Mouse (Mus musculus) kidney, postnatal 25 days (tissue): Measurements from ENCODE around the gene Csnk2a1.
A peak's percentile ranks its signal among the peaks of the same experiment; 100 is the strongest.
"Not testable (repeated sequence)": the region's sequence is repeated elsewhere in the genome, so short reads cannot be mapped to it uniquely, and the experiment has no call there.

Experiments used
- DNase-seq, 2 experiments: peaks; one replicate each; pipeline ENCODE4 v3.0.0; 2021; ENCODE audit warnings: mixed read lengths in 2 of 2

Gene Csnk2a1

GRCm38 (mm10) chr2:152240580-152240979 lies 13.9 kb downstream of the Csnk2a1 start:
- no peak for DNase-seq

GRCm38 (mm10) chr2:152247213-152247612 lies 20.6 kb downstream of the Csnk2a1 start:
- DNase-seq: no peak

DNA sequence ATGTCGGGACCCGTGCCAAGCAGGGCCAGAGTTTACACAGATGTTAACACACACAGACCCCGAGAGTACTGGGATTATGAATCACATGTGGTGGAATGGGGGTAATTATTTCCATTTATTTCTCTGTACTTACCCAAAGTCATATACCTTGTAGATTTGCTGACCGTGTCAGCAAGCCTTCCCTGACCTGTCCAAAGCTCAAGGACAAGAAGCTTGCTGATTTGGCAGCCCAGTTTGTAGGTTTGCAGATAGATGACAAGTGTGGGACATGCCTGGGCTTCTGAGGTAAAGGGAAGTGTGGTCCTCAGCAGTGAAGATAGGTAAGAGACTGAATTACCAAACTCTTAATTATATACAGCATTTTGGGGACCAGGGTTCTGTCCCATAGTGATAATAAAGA lies 23.9 kb downstream of the Csnk2a1 start:
- DNase-seq: no peak

GRCm38 (mm10) chr2:152259739-152260138 lies 33.1 kb downstream of the Csnk2a1 start:
- DNase-seq: no peak

- no peak for DNase-seq
Observed at GRCm38 (mm10) chr2:152273639-152274038, 47.0 kb downstream of the Csnk2a1 start.

- peak in 1 of 2 experiments; percentile 19 for DNase-seq
Observed at GRCm38 (mm10) chr2:152281407-152281806, 54.8 kb downstream of the Csnk2a1 start.

GRCm38 (mm10) chr2:152287560-152287959 lies 60.9 kb downstream of the Csnk2a1 start:
- DNase-seq: no peak

GRCm38 (mm10) chr2:152288046-152288445 lies 61.4 kb downstream of the Csnk2a1 start:
- no peak for DNase-seq

- DNase-seq: not testable (repeated sequence)
Observed at GRCm38 (mm10) chr2:152289623-152290022, 63.0 kb downstream of the Csnk2a1 start.

- no peak for DNase-seq
Observed at GRCm38 (mm10) chr2:152292475-152292874, 65.8 kb downstream of the Csnk2a1 start.

DNA sequence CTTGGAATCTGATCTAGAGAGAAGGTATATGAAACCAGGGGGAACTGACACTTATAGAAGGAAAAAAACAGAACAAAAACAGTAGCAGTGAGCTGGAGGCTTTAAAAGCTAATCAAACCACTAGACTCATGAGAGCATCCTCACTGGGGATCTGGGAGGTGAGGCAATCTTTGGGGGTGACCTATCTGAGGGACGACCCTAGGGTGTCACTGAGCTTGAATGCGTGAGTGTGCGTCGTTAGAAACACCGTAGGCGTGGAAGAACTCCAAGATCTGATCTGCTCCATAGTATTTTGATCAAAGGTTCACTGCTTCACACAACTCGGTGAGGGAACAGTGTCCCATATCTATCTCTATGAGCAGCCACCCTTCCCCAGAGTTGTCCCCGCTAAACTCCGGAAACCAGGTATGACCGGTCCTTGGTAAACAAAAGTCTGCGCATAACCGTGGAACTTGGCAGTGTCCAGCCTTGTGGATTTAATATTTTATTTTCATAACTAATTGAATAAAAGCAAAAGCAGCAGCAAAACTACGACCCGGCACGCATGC lies 66.6 kb downstream of the Csnk2a1 start:
- no peak for DNase-seq

GRCm38 (mm10) chr2:152293727-152294475 lies 67.3 kb downstream of the Csnk2a1 start, which contains the start of gene Tbc1d20:
Gene Tbc1d20 (plus strand): TSS chr2:152293828.
- DNase-seq: peak; percentile 90 to 96

GRCm38 (mm10) chr2:152294541-152294940 lies 67.9 kb downstream of the Csnk2a1 start:
- DNase-seq: no peak

GRCm38 (mm10) chr2:152302862-152303261 lies 76.2 kb downstream of the Csnk2a1 start:
- DNase-seq: no peak

- no peak for DNase-seq
Observed at GRCm38 (mm10) chr2:152303781-152304180, 77.1 kb downstream of the Csnk2a1 start.

- DNase-seq: no peak
Observed at GRCm38 (mm10) chr2:152305480-152305879, 78.8 kb downstream of the Csnk2a1 start.

- no peak for DNase-seq
Observed at GRCm38 (mm10) chr2:152307186-152307585, 80.5 kb downstream of the Csnk2a1 start.

DNA sequence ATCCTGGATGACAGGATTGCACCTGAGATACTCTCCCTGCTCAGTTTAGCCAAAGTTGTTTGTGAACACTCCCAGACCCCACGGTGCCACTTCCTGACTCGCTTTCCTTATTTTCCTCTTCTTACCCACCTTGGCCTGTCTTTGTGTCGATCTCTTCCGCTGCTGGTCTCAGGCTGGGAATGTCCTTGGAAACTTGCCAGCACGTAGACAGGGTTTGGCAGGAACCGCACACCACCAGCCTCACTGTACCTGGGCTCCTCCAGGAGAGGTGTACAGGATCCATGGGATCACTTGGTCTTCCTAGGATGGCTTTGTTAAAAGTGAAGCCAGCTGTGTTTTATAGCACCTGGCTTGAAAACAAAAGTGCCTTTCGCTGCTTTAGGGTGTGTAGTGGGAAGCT lies 86.4 kb downstream of the Csnk2a1 start:
- peak in 1 of 2 experiments; percentile 21 for DNase-seq

DNA sequence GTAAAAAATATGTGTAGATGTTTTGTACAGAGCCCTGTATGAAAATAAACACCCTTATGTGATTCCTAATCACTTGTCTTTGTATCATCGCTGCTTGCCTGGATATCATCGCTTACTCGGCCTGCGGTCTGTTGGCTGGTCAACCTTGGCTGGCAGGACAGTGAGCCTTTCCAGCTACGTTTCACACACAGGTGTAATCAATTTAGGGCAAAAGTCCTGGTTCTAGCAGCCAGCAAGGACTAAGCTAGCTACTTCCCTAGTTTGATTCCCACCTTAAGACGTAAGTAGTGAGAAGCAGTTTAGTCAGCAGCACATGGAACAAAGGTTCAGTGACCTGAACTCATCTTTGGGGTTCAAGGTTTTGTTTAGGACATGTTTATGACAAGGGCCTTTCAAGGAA lies 87.3 kb downstream of the Csnk2a1 start:
- no peak for DNase-seq

DNA sequence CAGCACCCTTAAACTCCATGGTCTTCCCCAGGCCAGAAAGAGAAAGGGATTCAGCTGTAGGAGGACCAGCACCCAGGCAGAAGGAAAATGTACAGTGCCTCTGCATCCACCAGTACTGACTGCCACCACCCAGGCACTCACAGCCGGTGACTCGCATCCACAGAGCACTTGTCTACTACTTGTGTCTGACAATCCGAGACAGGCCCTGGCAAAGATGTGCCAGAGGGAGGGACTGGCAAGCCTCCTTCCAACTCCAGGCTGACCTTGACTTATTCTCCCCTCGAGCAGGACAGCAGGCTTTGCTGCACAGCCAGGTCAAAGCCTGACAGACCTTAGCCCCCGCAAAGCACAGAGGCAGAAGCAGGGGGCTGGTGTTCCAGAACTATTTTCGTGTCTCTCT lies 90.4 kb downstream of the Csnk2a1 start:
- DNase-seq: no peak

DNA sequence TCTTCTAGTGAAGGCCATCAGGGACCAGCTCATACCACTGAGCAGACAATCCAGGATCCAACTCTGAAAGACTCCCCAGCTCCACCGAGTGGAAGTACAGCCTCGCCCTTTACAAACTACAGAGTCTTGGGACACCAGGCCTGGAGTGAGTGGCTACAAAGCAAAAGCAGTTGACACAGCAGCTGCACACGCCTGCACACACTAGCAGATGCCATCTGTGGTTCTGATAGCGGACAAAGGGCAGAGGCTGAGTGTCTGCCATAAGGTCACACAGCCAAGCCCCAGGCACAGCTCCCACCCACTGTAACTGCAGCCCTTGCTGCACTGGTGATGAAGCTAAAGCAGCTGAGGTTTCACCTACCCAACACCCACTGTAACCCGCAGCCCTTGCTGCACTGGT lies 94.9 kb downstream of the Csnk2a1 start:
- no peak for DNase-seq

- DNase-seq: no peak
Observed at GRCm38 (mm10) chr2:152322198-152322597, 95.6 kb downstream of the Csnk2a1 start.

DNA sequence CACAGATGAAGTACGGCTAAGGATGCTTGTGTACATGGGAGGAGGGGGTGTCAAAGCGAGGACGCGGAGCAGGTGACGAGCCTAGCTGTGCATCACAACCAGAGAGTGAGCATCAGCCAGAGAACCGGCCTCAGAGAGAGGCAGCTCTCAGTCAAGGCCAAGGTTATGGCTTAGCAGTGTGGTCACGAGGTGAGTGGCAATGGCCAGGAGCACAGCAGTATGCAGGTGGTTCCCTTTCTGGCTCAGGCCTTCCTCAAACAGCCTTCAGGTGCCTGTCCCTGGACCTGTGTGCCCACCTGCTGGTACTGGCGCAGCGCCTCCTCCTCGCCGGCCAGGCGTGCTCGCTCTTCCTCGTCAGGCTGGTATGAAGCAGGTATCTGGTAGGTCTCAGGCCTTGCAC lies 97.3 kb downstream of the Csnk2a1 start:
- DNase-seq: no peak

- DNase-seq: no peak
Observed at GRCm38 (mm10) chr2:152324842-152325241, 98.2 kb downstream of the Csnk2a1 start.

DNA sequence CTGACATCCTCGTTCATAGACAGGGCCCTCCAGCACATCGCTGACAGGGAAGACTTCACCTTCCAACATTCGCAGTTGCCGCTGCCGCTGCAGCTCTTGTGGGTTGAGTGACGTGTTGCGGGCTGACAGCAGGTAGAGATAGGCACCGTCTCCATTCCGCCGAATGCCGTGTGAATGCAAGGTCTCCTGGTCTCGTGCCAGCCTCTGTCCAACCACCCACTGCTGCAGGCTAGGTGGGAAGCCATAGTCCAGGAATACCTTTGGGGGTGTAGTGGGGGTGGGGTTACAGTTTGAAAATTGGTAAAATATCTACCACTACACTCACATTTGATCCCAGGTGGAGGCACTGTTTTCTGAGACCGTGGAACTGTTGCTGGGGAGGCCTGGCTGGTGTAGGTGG lies 99.5 kb downstream of the Csnk2a1 start:
- DNase-seq: no peak
